Mouse (Mus musculus): ENCODE data around the gene Zfp568. TPM values are rescaled to one million over a fixed set of nuclear protein-coding genes. Genes with fewer than 3 reads are reported as not detected.

Gene Zfp568
- polyA plus RNA-seq, 1 experiment from 2014 or later, result 14.1 TPM

DNA sequence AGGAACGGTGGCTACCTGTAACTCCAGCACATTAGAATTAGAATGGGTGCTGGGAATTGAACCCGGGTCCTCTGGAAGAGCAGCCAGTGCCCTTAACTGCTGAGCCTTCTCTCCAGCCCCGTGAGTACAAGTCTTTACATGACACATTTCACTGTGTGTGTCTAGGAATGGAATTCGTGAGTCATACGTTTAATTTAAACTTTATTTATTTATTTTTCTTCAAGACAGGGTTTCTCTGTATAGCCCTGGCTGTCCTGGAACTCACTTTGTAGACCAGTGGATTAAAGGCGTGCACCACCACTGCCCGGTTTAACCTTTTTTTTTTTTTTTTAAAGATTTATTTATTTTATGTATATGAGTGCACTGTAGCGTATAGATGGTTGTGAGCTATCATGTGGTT lies 11.4 kb downstream of the Zfp568 start:
- no peak for ATAC-seq (ENCODE audit: low FRiP score, low read depth)
- Histone ChIP-seq H3K9me3 (no peaks in the 10 kb centered on the region; the same call in 1 of the 2 replicates), H3K36me3 (peaks cover 77% of the 10 kb centered on the region), H3K4me3 (no peak overlapping the region), H3K9ac (no peak overlapping the region), H3K27ac (no peak overlapping the region), H3K27me3 (replicated peaks) (no peaks in the 10 kb centered on the region), H3K4me2 (replicated peaks) (no peak overlapping the region), H3K4me1 (no peaks in the 10 kb centered on the region)
- 93% methylated on average over 8 of the region's 8 CpGs for WGBS

- no peak for ATAC-seq (ENCODE audit: low FRiP score, low read depth)
- Histone ChIP-seq H3K9ac (no peak overlapping the region), H3K4me2 (replicated peaks) (no peak overlapping the region), H3K4me1 (no peaks in the 10 kb centered on the region), H3K27me3 (replicated peaks) (no peaks in the 10 kb centered on the region), H3K9me3 (no peaks in the 10 kb centered on the region; the same call in 1 of the 2 replicates), H3K27ac (no peak overlapping the region), H3K36me3 (peaks cover 57% of the 10 kb centered on the region), H3K4me3 (no peak overlapping the region)
- WGBS, result 87% methylated on average over 5 of the region's 5 CpGs
These were observed 16.8 kb downstream of the Zfp568 start for GRCm38 (mm10) chr7:30000601-30001000.

DNA sequence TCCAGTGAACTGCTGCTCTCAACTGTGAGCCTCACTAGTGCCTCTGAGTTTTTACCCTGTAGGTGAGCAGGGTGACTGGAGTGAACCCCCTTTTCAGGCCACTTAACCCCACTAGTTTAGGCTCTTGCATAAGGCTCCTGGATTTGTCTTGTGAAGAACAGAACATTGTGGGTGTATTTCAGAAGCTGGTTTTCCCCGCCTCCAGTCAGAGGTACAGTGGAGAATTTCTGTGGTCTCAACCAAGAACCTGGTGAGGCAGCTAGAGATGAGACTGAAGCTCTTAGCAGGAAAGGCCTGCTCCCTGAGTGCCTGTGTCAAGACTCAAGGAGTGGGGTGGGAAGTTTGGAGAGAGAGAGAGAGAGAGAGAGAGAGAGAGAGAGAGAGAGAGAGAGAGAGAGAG lies 23.8 kb downstream of the Zfp568 start:
- WGBS, result 90% methylated on average over 1 of the region's 1 CpGs
- ATAC-seq (ENCODE audit: low FRiP score, low read depth), result no peak
- Histone ChIP-seq H3K27ac (no peak overlapping the region), H3K36me3 (peaks cover 8% of the 10 kb centered on the region), H3K9me3 (no peaks in the 10 kb centered on the region), H3K4me2 (replicated peaks) (no peak overlapping the region), H3K4me3 (no peak overlapping the region), H3K4me1 (peaks cover 30% of the 10 kb centered on the region), H3K27me3 (replicated peaks) (no peaks in the 10 kb centered on the region), H3K9ac (no peak overlapping the region)

DNA sequence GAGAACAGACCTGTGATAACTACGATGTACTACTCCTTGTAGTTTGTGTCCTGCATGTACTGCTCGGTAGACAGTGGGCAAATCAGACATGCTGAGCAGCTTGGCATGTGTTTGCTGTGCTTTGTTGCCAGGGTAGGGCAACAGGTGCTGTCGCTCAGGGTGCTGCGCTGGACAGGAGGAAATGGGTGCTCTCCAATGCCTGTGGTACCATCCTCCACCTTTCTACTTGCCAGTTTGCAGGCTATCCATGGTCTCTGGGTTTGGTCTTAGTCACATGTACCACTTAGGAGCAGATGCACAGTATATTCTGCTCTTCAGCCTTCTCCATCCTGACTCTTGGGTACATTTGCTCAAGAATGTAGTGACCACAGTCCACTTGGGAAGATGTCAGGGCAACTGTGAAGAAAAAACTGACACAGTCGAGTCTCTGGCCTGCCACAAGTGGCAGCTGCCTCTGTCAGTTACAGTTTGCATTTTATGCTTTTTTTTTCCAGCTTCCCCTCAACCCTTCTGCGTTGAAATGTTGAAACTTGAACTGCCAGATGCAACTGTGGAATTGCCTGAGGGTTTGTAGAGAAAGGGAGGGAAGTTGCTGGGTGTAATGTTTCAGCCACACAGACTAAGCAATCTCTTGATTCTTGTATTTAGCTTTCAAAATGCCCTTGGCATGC lies 24.4 kb downstream of the Zfp568 start:
- H3K4me2 ChIP-seq (replicated peaks), result no peak overlapping the region
- H3K4me3 ChIP-seq, result no peak overlapping the region
- peaks cover 30% of the 10 kb centered on the region for H3K4me1 ChIP-seq
- no peaks in the 10 kb centered on the region for H3K9me3 ChIP-seq
- ATAC-seq (ENCODE audit: low FRiP score, low read depth), result no peak
- WGBS, result 82% methylated on average over 6 of the region's 6 CpGs
- peaks cover 6% of the 10 kb centered on the region for H3K36me3 ChIP-seq
- no peaks in the 10 kb centered on the region for H3K27me3 ChIP-seq (replicated peaks)
- no peak overlapping the region for H3K9ac ChIP-seq
- H3K27ac ChIP-seq, result no peak overlapping the region

DNA sequence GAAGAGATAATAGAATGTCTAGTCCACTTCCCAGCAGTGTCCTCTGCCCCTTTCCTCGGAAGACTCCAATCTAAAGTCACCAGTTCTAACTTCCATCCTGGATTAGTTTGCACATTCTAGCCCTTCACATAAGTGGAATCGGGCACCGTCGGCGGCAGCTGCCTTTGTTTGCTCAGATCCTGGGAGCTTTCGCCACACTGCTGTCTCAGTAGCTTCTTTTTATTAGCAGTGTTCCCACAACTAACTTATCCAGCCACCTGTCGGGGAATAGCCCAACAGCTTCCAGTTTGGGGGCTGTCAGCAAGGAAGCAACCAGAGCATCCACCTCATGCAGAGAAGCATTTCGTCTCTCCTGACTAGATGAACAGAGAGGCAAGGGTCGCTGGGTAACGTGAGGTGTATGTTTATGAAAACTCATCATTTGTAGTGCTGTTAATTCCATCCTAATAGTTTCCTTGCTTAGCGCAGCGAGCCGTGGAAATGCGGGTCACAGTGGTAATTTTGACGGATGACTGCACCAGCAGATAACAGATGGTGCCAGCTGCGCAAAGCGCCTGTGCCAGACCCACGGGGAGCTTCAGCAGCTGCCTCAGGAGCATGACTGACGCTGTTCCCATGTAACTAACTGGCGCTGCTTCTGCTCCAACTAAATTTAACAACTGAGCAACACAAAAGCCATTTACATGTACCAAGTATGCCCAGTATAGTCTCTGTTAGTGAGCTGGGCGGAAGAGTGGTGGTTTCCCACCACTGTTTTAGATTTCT lies 25.7 kb downstream of the Zfp568 start:
- H3K36me3 ChIP-seq, result peaks cover 19% of the 10 kb centered on the region
- peaks cover 30% of the 10 kb centered on the region for H3K4me1 ChIP-seq
- no peak overlapping the region; the same call in 1 of the 2 replicates for H3K4me2 ChIP-seq (replicated peaks)
- H3K27ac ChIP-seq, result peak overlapping the region; percentile 27; the same call in 1 of the 2 replicates
- no peaks in the 10 kb centered on the region for H3K9me3 ChIP-seq
- ATAC-seq (ENCODE audit: low FRiP score, low read depth), result peak; percentile 74
- no peak overlapping the region for H3K9ac ChIP-seq
- no peak overlapping the region for H3K4me3 ChIP-seq
- WGBS, result 51% methylated on average over 21 of the region's 21 CpGs
- no peaks in the 10 kb centered on the region for H3K27me3 ChIP-seq (replicated peaks)

DNA sequence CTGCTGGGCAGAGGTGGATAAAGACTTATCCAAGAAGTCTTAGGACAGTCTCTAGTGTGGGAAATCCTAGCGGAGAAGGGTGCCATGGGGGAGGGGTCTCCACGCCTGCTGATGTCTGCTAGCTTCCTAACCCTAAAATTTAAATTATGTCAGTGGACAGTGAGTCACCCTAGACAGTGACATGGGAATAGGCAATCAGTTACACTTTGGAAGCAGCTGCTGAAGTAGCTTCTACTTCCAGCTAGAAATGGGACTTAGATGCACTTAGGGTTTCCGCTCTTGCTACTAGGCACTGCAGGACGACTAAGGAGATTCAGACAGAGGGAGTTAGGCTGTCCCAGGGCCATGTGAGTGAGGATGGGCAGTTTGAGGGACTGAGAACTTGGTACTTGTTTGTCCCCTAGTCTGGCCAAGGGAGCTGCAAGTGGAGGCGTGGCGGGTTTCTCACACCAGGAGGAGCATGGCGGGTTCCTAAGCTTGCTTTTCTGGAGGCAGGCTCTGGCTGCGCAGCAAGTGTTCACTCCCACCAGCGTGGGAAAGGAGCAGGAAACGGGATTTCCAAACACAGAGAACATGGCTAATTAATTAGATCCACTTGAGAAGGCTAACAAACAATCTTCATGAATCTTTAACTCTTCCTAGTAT lies 26.9 kb downstream of the Zfp568 start:
- Histone ChIP-seq H3K9me3 (no peaks in the 10 kb centered on the region), H3K27ac (no peak overlapping the region), H3K4me3 (no peak overlapping the region), H3K9ac (no peak overlapping the region), H3K4me1 (peaks cover 30% of the 10 kb centered on the region), H3K36me3 (peaks cover 26% of the 10 kb centered on the region), H3K4me2 (replicated peaks) (no peak overlapping the region; the same call in 1 of the 2 replicates), H3K27me3 (replicated peaks) (no peaks in the 10 kb centered on the region)
- ATAC-seq (ENCODE audit: low FRiP score, low read depth), result no peak
- WGBS, result 79% methylated on average over 10 of the region's 10 CpGs

GRCm38 (mm10) chr7:30012956-30013363 lies 29.2 kb downstream of the Zfp568 start:
- no peak overlapping the region for H3K4me3 ChIP-seq
- H3K9me3 ChIP-seq, result no peaks in the 10 kb centered on the region
- ATAC-seq (ENCODE audit: low FRiP score, low read depth), result no peak
- H3K36me3 ChIP-seq, result peaks cover 43% of the 10 kb centered on the region
- H3K27me3 ChIP-seq (replicated peaks), result no peaks in the 10 kb centered on the region
- no peak overlapping the region for H3K4me2 ChIP-seq (replicated peaks)
- peaks cover 28% of the 10 kb centered on the region for H3K4me1 ChIP-seq
- no peak overlapping the region for H3K9ac ChIP-seq
- WGBS, result 79% methylated on average over 4 of the region's 4 CpGs
- no peak overlapping the region for H3K27ac ChIP-seq

GRCm38 (mm10) chr7:30017226-30017625 lies 33.5 kb downstream of the Zfp568 start:
- Histone ChIP-seq H3K9ac (no peak overlapping the region), H3K4me1 (no peaks in the 10 kb centered on the region), H3K9me3 (no peaks in the 10 kb centered on the region), H3K4me3 (no peak overlapping the region), H3K4me2 (replicated peaks) (no peak overlapping the region), H3K27me3 (replicated peaks) (no peaks in the 10 kb centered on the region), H3K27ac (no peak overlapping the region), H3K36me3 (peaks cover 69% of the 10 kb centered on the region)
- WGBS, result 89% methylated on average over 6 of the region's 6 CpGs
- ATAC-seq (ENCODE audit: low FRiP score, low read depth), result no peak

GRCm38 (mm10) chr7:30019543-30019942 lies 35.8 kb downstream of the Zfp568 start:
- no peak for ATAC-seq (ENCODE audit: low FRiP score, low read depth)
- 84% methylated on average over 2 of the region's 2 CpGs for WGBS
- no peak overlapping the region for H3K4me3 ChIP-seq
- H3K9me3 ChIP-seq, result no peaks in the 10 kb centered on the region
- peaks cover 76% of the 10 kb centered on the region for H3K36me3 ChIP-seq
- H3K27ac ChIP-seq, result no peak overlapping the region
- H3K9ac ChIP-seq, result no peak overlapping the region
- no peaks in the 10 kb centered on the region for H3K4me1 ChIP-seq
- no peak overlapping the region for H3K4me2 ChIP-seq (replicated peaks)
- H3K27me3 ChIP-seq (replicated peaks), result no peaks in the 10 kb centered on the region

GRCm38 (mm10) chr7:30023324-30023723 lies 39.6 kb downstream of the Zfp568 start:
- Histone ChIP-seq H3K36me3 (peaks cover 67% of the 10 kb centered on the region), H3K9ac (no peak overlapping the region), H3K4me1 (no peaks in the 10 kb centered on the region), H3K4me3 (no peak overlapping the region), H3K27ac (no peak overlapping the region), H3K27me3 (replicated peaks) (no peaks in the 10 kb centered on the region), H3K4me2 (replicated peaks) (no peak overlapping the region), H3K9me3 (no peaks in the 10 kb centered on the region)
- no peak for ATAC-seq (ENCODE audit: low FRiP score, low read depth)
- WGBS, result 95% methylated on average over 9 of the region's 9 CpGs

GRCm38 (mm10) chr7:30023800-30024199 lies 40.0 kb downstream of the Zfp568 start:
- no peak overlapping the region for H3K4me2 ChIP-seq (replicated peaks)
- peaks cover 66% of the 10 kb centered on the region for H3K36me3 ChIP-seq
- no peaks in the 10 kb centered on the region for H3K27me3 ChIP-seq (replicated peaks)
- H3K4me3 ChIP-seq, result no peak overlapping the region
- no peak overlapping the region for H3K9ac ChIP-seq
- H3K4me1 ChIP-seq, result no peaks in the 10 kb centered on the region
- no peak for ATAC-seq (ENCODE audit: low FRiP score, low read depth)
- 95% methylated on average over 8 of the region's 8 CpGs for WGBS
- H3K9me3 ChIP-seq, result no peaks in the 10 kb centered on the region
- H3K27ac ChIP-seq, result no peak overlapping the region

DNA sequence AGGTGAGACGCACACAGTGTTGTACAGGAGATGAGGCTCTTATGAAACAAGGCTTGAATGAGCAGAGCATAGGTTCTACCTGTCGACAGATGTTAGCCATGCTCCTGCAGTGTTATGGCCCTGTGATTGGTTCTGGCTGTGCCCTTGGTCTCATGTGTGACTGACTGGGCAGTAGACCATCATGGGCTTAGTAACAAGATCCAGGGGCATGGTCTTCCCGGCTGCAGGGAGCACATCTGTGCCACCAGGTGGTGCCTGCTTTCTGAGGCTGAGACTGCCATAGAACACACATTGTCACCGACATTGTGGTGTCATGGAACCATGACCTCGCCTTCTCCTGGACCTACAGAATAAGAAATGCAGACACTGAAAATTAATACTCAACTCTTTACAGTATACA lies 41.6 kb downstream of the Zfp568 start:
- no peaks in the 10 kb centered on the region for H3K4me1 ChIP-seq
- H3K9ac ChIP-seq, result no peak overlapping the region
- H3K9me3 ChIP-seq, result no peaks in the 10 kb centered on the region
- H3K36me3 ChIP-seq, result peaks cover 55% of the 10 kb centered on the region
- 86% methylated on average over 5 of the region's 5 CpGs for WGBS
- no peaks in the 10 kb centered on the region for H3K27me3 ChIP-seq (replicated peaks)
- H3K27ac ChIP-seq, result no peak overlapping the region
- H3K4me2 ChIP-seq (replicated peaks), result no peak overlapping the region
- H3K4me3 ChIP-seq, result no peak overlapping the region
- ATAC-seq (ENCODE audit: low FRiP score, low read depth), result no peak

Measured in neural tube, embryonic 12.5 days (tissue).